Mouse (Mus musculus): Measurements from ENCODE around the gene Dock4.

DNA sequence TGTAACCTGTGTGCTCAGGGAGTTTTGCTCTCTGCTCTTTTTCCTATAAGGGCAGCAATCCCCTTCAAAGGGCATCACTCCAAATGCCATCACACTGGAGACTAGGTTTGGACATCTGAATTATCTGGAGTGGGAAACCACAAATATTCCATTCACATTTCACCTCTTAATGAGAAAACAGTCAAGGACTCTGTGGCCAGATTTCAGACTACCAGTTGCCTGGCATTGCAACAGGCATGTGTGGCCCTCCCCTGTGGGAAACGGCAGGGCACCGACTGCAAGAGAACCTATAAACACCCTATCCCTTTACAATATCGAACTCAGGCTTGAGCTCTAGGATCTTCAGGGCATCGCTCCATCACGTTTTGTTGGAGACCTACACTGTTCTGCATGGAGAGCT is 448.9 kb downstream of the Dock4 start:
- TF ChIP-seq CTCF (IDR thresholded peaks at IDR 0.05; ENCODE audit: low read depth, low read length) (no peak), EP300 (IDR thresholded peaks at IDR 0.05; ENCODE audit: insufficient read depth, low read depth, low read length) (no peak), POLR2A (IDR thresholded peaks at IDR 0.05; ENCODE audit: insufficient read depth, low read length) (no peak)
